Mouse (Mus musculus): ENCODE results near the gene Gch1.
A peak's percentile ranks its signal among the peaks of the same experiment; 100 is the strongest.

- no peak for TF ChIP-seq POLR2A (IDR thresholded peaks at IDR 0.05; ENCODE audit: borderline replicate concordance, extremely low read depth, insufficient read depth, insufficient read length, poor library complexity, severe bottlenecking)
- TF ChIP-seq CTCF (IDR thresholded peaks at IDR 0.05; ENCODE audit: borderline replicate concordance, extremely low read depth, insufficient read depth, insufficient read length) = 0 out of 2 replicates have a peak, but pooled peaks have one; percentile 4
Observed at GRCm38 (mm10) chr14:47224476-47225325, 35.5 kb upstream of the Gch1 start.
